Mouse (Mus musculus) midbrain, embryonic 15.5 days (tissue): ENCODE measurements around the gene Pdlim4. TPM values are rescaled to one million over a fixed set of nuclear protein-coding genes. Genes with fewer than 3 reads are reported as not detected.

Experiments used
- ATAC-seq: fragments of 200-750 bp; cut with Nextera tagmentation; replicated peaks from 2 replicates; pipeline ENCODE4 v1.8.0; 2017; ENCODE audit warnings: moderate TSS enrichment
- H3K27ac ChIP-seq: fragments of 300-500 bp; sonication (generic); 2 replicates; pipeline ENCODE4 v1.5.1; 2015; ENCODE audit warnings: mild to moderate bottlenecking, inconsistent platforms
- H3K27me3 ChIP-seq: fragments of 300-500 bp; sonication (generic); replicated peaks from 2 replicates; pipeline ENCODE4 v1.6.1; 2015; ENCODE audit warnings: inconsistent platforms
- H3K36me3 ChIP-seq: fragments of 300-500 bp; sonication (generic); replicated peaks from 2 replicates; pipeline ENCODE4 v1.6.1; 2015; ENCODE audit warnings: inconsistent platforms
- H3K4me1 ChIP-seq: fragments of 300-500 bp; sonication (generic); 2 replicates; pipeline ENCODE4 v1.6.1; 2015; ENCODE audit warnings: inconsistent platforms
- H3K4me2 ChIP-seq: fragments of 300-500 bp; sonication (generic); 2 replicates; pipeline ENCODE4 v1.6.1; 2015; ENCODE audit warnings: inconsistent platforms, mild to moderate bottlenecking, moderate library complexity
- H3K4me3 ChIP-seq: fragments of 300-500 bp; sonication (generic); 2 replicates; pipeline ENCODE4 v1.5.1; 2015; ENCODE audit warnings: mild to moderate bottlenecking, inconsistent platforms
- H3K9ac ChIP-seq: fragments of 300-500 bp; sonication (generic); 2 replicates; pipeline ENCODE4 v1.6.1; 2015; ENCODE audit warnings: mild to moderate bottlenecking, inconsistent platforms
- H3K9me3 ChIP-seq: fragments of 300-500 bp; sonication (generic); 2 replicates; pipeline ENCODE4 v1.6.1; 2016; ENCODE audit warnings: inconsistent platforms
- WGBS: fragments of 180-500 bp; shearing (Covaris S2); methylation state at CpG from one replicate; pipeline ENCODE4 v1.1.7; 2015; ENCODE audit warnings: mixed read lengths; 5-methylcytosine and 5-hydroxymethylcytosine counted together
- polyA plus RNA-seq: library from polyadenylated mRNA; unstranded; fragments of >200 nt; fragmentation: Nextera tagmentation; extraction: Ambion mirVana; gene quantifications from 2 replicates; pipeline ENCODE4 v1.2.1, GENCODE M21; 2015

Gene Pdlim4
- polyA plus RNA-seq = 22.3 and 26.8 TPM in 2 replicates

- ATAC-seq = peak; percentile 65
- Histone ChIP-seq H3K36me3 (no peaks in the 10 kb centered on the region), H3K9ac (peak within 1 kb of the TSS; percentile 47), H3K27me3 (no peaks in the 10 kb centered on the region), H3K4me2 (peak within 1 kb of the TSS; percentile 88), H3K4me1 (peaks cover 14% of the 10 kb centered on the region), H3K27ac (no peak within 1 kb of the TSS), H3K4me3 (peak within 1 kb of the TSS; percentile 50), H3K9me3 (no peaks in the 10 kb centered on the region)
- WGBS = 2% methylated on average over 58 of the region's 61 CpGs
Measured at GRCm38 (mm10) chr11:54068520-54069371, at the start of gene Pdlim4. TSS of gene Pdlim4 (minus strand) at chr11:54069014.

DNA sequence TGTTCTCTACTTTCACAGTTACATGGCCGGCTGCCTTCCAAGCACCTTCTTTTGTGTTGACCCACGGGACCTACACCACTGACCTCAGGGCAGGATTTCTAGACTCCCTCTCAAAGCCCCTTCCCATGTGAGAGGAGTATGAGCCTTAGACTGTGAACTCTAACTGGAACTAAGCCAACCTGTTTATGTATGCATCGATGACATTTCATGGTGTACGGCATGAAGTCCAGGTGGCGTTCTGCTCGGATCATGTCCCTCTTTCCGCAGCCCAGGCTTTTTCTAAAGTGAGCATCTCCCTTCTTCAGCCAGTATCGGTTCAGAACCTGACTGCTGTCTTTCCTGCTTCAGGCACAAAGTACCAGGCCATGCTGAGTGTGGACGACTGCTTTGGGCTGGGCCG is 48.3 kb upstream of the Pdlim4 start:
- no peak overlapping the region for H3K4me2 ChIP-seq
- no peak overlapping the region for H3K27ac ChIP-seq
- H3K4me1 ChIP-seq = peaks cover 26% of the 10 kb centered on the region
- WGBS = 82% methylated on average over 10 of the region's 10 CpGs
- no peaks in the 10 kb centered on the region for H3K36me3 ChIP-seq
- no peak for ATAC-seq
- H3K9me3 ChIP-seq = no peaks in the 10 kb centered on the region
- no peak overlapping the region for H3K9ac ChIP-seq
- no peaks in the 10 kb centered on the region for H3K27me3 ChIP-seq
- no peak overlapping the region for H3K4me3 ChIP-seq

- 70% methylated on average over 4 of the region's 4 CpGs for whole genome bisulfite sequencing
- no peak for ATAC-seq
- H3K27me3 ChIP-seq = no peaks in the 10 kb centered on the region
- H3K36me3 ChIP-seq = no peaks in the 10 kb centered on the region
- H3K9me3 ChIP-seq = no peaks in the 10 kb centered on the region
- H3K27ac ChIP-seq = no peak overlapping the region
- H3K4me3 ChIP-seq = no peak overlapping the region
- H3K9ac ChIP-seq = no peak overlapping the region
- H3K4me2 ChIP-seq = no peak overlapping the region
- peaks cover 27% of the 10 kb centered on the region for H3K4me1 ChIP-seq
Measured at GRCm38 (mm10) chr11:54116406-54116805, 47.6 kb upstream of the Pdlim4 start.

DNA sequence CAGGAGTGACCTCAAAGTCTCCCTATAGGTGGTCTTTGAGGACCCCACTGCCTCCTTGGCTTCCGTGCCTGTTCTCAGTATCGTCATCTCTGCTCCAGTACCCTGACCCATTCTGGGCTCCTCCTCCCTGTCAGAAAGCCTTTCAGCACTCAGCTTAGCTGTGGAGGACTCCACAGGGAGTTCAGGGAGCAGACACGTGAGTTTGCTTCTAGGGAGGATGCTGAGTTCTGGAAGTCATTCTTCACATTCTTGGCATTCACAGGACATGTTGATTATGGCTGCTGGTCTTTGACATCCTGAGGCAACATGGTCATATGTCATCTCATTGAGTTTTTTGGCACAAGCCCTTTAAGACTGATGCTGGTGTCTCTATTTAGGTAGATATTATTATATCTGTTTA is 47.1 kb upstream of the Pdlim4 start:
- Histone ChIP-seq H3K27me3 (no peaks in the 10 kb centered on the region), H3K9ac (no peak overlapping the region), H3K4me3 (no peak overlapping the region), H3K27ac (no peak overlapping the region), H3K4me1 (peaks cover 27% of the 10 kb centered on the region), H3K4me2 (no peak overlapping the region), H3K36me3 (no peaks in the 10 kb centered on the region), H3K9me3 (no peaks in the 10 kb centered on the region)
- no peak for ATAC-seq
- 36% methylated on average over 3 of the region's 3 CpGs for WGBS

DNA sequence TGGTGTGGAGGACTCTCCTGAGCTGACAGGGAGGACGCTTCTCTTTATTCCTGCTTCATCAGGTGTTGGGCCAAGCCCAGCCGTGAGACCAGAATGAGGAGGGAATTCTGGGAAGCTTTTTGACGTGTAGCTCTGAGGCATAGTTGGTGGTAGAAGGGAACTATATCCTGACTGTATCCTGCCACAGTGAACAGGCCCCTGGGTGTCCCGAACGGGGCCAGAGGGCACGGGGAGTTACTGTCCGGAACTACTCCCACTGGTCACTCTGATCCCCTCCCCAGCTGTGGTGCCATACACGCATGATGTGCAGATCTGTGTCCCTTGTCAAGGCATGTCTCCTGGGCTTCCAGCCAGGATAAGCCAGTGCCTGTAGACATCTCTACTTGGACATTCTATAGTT is 46.5 kb upstream of the Pdlim4 start:
- 86% methylated on average over 8 of the region's 8 CpGs for WGBS
- Histone ChIP-seq H3K4me2 (no peak overlapping the region), H3K27ac (no peak overlapping the region), H3K9me3 (no peaks in the 10 kb centered on the region), H3K36me3 (no peaks in the 10 kb centered on the region), H3K4me1 (peaks cover 27% of the 10 kb centered on the region), H3K4me3 (no peak overlapping the region), H3K9ac (no peak overlapping the region), H3K27me3 (no peaks in the 10 kb centered on the region)
- no peak for ATAC-seq

GRCm38 (mm10) chr11:54114746-54115145 is 45.9 kb upstream of the Pdlim4 start:
- no peak overlapping the region for H3K4me3 ChIP-seq
- H3K4me1 ChIP-seq = peaks cover 27% of the 10 kb centered on the region
- no peak overlapping the region for H3K4me2 ChIP-seq
- 90% methylated on average over 3 of the region's 3 CpGs for WGBS
- H3K36me3 ChIP-seq = no peaks in the 10 kb centered on the region
- no peaks in the 10 kb centered on the region for H3K9me3 ChIP-seq
- H3K27me3 ChIP-seq = no peaks in the 10 kb centered on the region
- H3K9ac ChIP-seq = no peak overlapping the region
- no peak for ATAC-seq
- no peak overlapping the region for H3K27ac ChIP-seq

DNA sequence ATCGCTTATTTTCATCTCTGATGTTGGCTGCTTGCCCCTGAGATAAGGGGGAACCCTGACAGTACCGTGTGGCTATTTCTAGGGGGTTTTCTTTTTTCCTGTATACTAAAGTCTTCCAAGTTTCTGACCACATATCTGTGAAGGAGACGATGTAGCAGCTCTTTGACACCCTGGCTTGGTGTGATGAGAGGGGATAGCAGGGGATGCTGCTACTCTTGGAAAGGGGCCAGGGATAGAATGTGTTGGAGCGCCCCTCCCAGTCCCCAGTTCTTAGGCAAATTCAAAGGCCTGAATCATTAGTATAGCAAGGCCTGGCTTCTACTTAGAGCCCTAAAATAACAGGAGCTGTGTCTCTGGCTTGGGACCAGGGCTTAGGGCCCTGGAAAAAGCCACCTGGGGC is 44.5 kb upstream of the Pdlim4 start:
- Histone ChIP-seq H3K27me3 (no peaks in the 10 kb centered on the region), H3K9me3 (no peaks in the 10 kb centered on the region), H3K36me3 (no peaks in the 10 kb centered on the region), H3K27ac (peak overlapping the region; percentile 85), H3K4me1 (peaks cover 27% of the 10 kb centered on the region), H3K4me2 (peak overlapping the region; percentile 33), H3K4me3 (0 out of 2 replicates have a peak overlapping the region, but pooled peaks have one; percentile 7), H3K9ac (no peak overlapping the region; the same call in 1 of the 2 replicates)
- WGBS = 13% methylated on average over 4 of the region's 4 CpGs
- ATAC-seq = peak; percentile 32; the same call in 1 of the 2 replicates

DNA sequence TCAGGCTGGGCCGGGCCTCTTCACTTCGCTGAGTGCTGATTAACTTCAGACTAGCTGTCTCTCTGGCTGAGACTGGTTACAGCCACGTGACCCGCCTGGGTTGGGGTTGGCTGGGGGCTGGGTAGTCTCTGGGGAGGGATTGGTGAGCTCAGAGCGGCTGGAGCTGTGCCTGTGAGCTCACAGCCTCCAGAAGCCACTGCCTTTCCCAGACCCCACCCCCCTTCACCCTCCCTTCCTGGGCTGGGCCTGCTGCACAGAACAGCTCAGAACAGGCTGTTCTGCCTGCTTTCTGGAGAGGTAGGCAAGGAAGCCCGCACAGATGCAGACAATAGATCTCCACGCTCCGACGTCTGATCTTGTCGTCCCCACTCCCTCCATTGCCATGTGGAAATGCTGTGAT is 44.1 kb upstream of the Pdlim4 start:
- H3K9ac ChIP-seq = no peak overlapping the region; the same call in 1 of the 2 replicates
- H3K4me2 ChIP-seq = peak overlapping the region; percentile 33
- H3K27me3 ChIP-seq = no peaks in the 10 kb centered on the region
- H3K4me1 ChIP-seq = peaks cover 27% of the 10 kb centered on the region
- H3K36me3 ChIP-seq = no peaks in the 10 kb centered on the region
- 1% methylated on average over 10 of the region's 10 CpGs for WGBS
- H3K9me3 ChIP-seq = no peaks in the 10 kb centered on the region
- H3K4me3 ChIP-seq = 0 out of 2 replicates have a peak overlapping the region, but pooled peaks have one; percentile 7
- peak; percentile 97 for ATAC-seq
- H3K27ac ChIP-seq = peak overlapping the region; percentile 85

DNA sequence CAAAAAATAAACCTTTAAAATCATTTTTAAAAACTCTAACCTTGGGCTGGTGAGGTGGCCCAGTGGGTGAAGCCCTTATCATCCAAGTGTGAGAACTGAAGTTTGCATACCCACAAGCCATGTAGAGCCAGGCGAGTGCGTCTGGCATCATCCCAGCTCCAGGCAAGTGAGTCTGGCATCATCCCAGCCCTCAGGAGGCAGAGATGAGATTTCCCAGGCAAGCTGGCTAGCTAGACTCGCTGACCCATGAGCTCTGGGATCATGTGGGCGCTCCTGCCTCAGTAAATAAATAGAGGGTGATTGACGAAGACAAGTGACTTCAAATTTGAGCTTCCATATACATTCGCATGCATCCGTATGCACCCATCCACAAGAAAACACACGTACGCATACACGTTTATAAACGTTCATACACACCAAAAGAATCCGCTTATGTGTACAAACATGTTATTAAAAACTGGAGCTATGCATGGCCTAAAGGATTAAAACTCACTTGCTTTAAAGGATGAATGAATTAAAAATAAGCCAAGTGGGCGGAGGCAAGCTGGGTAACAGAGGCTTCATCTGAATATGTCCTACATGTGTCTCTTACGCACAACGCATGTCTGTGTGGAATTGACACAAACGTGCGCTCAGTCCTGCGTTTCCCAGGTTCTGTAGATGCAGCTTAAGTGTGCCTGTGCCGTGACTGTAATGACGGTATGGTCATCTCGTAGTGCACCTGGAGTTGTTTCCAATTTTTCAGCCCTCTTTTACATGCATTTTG is 43.3 kb upstream of the Pdlim4 start:
- H3K9me3 ChIP-seq = no peaks in the 10 kb centered on the region
- no peaks in the 10 kb centered on the region for H3K27me3 ChIP-seq
- ATAC-seq = no peak
- peaks cover 27% of the 10 kb centered on the region for H3K4me1 ChIP-seq
- WGBS = 68% methylated on average over 21 of the region's 21 CpGs
- H3K4me3 ChIP-seq = no peak overlapping the region
- H3K9ac ChIP-seq = no peak overlapping the region
- H3K27ac ChIP-seq = peak overlapping the region; percentile 85
- H3K4me2 ChIP-seq = 0 out of 2 replicates have a peak overlapping the region, but pooled peaks have one; percentile 33
- H3K36me3 ChIP-seq = no peaks in the 10 kb centered on the region

DNA sequence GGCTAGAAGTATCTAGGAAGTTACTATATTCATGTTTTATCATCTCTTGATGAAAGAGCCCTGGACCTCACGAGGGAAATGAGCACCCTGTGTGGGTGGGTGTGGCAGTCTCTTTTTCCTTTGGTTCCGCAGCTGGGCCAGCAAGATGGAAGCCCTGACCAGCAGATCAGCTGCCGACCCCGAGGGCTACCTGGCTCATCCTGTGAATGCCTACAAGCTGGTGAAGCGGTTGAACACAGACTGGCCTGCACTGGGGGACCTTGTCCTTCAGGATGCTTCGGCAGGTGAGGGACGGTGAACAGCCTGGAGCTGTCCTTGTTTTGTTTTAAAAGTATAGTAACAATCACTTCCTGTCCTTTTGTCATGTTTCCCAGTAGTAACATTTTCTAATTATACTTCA is 42.5 kb upstream of the Pdlim4 start:
- peaks cover 30% of the 10 kb centered on the region for H3K4me1 ChIP-seq
- ATAC-seq = no peak
- WGBS = 88% methylated on average over 7 of the region's 7 CpGs

GRCm38 (mm10) chr11:54108894-54109293 is 40.1 kb upstream of the Pdlim4 start:
- H3K36me3 ChIP-seq = no peaks in the 10 kb centered on the region

More for the DNA sequence above, 42.5 kb upstream of the Pdlim4 start:
- no peaks in the 10 kb centered on the region for H3K27me3 ChIP-seq
- no peak overlapping the region for H3K4me3 ChIP-seq
- H3K36me3 ChIP-seq = no peaks in the 10 kb centered on the region
- no peak overlapping the region for H3K4me2 ChIP-seq
- no peak overlapping the region for H3K27ac ChIP-seq
- H3K9ac ChIP-seq = no peak overlapping the region
- no peaks in the 10 kb centered on the region for H3K9me3 ChIP-seq

GRCm38 (mm10) chr11:54108131-54108530 is 39.3 kb upstream of the Pdlim4 start:
- no peak overlapping the region for H3K27ac ChIP-seq
- H3K9me3 ChIP-seq = no peaks in the 10 kb centered on the region
- H3K4me1 ChIP-seq = peaks cover 16% of the 10 kb centered on the region
- no peaks in the 10 kb centered on the region for H3K36me3 ChIP-seq
- no peak for ATAC-seq
- H3K4me2 ChIP-seq = no peak overlapping the region
- WGBS = 60% methylated on average over 3 of the region's 3 CpGs
- H3K4me3 ChIP-seq = no peak overlapping the region
- no peaks in the 10 kb centered on the region for H3K27me3 ChIP-seq
- H3K9ac ChIP-seq = no peak overlapping the region

More at GRCm38 (mm10) chr11:54108894-54109293, 40.1 kb upstream of the Pdlim4 start:
- Histone ChIP-seq H3K9me3 (no peaks in the 10 kb centered on the region), H3K4me3 (no peak overlapping the region), H3K9ac (no peak overlapping the region), H3K27ac (no peak overlapping the region), H3K4me2 (no peak overlapping the region), H3K27me3 (no peaks in the 10 kb centered on the region), H3K4me1 (peaks cover 23% of the 10 kb centered on the region)
- no peak for ATAC-seq
- WGBS = 79% methylated on average over 5 of the region's 5 CpGs
